8 mouse cellular contexts compared by ENCODE assay signal in genomic region chr5:117938182-117938581, GRCm38 (mm10). TPM values are rescaled to one million over a fixed set of nuclear protein-coding genes. Genes with fewer than 3 reads are reported as not detected.
A peak's percentile ranks its signal among the peaks of the same experiment; 100 is the strongest.
DNase-seq lines count a peak whose midpoint lies in the region; ATAC-seq and TF ChIP-seq lines count a peak whose summit lies in the region.

No protein-coding gene starts in this region.

- H3K4me3 ChIP-seq in MEL (ENCODE audit: control insufficient read depth in 1 of 2, insufficient read depth in 1 of 2, low read depth in 2 of 2, low read length in 2 of 2): peak overlapping the region; percentile 35 to 48
- H3K4me3 ChIP-seq in cortical plate, adult 2 months (ENCODE audit: insufficient read depth, low read length): no peak overlapping the region
- H3K4me3 ChIP-seq in intestine, embryonic 16.5 days (ENCODE audit: low read length): peak overlapping the region; percentile 41
- peak overlapping the region; percentile 23; the same call in 1 of the 2 replicates for H3K4me3 ChIP-seq in liver, embryonic 16.5 days (ENCODE audit: low read depth, low read length)
- peak overlapping the region; percentile 21; the same call in 1 of the 2 replicates for H3K4me3 ChIP-seq in neural tube, embryonic 11.5 days (ENCODE audit: low read depth, low read length)

- H3K36me3 ChIP-seq in MEL (ENCODE audit: control insufficient read depth in 1 of 2, insufficient read depth in 2 of 2, low read length in 2 of 2): no peaks in the 10 kb centered on the region
- no peaks in the 10 kb centered on the region for H3K36me3 ChIP-seq in intestine, embryonic 16.5 days (ENCODE audit: control insufficient read depth, insufficient read depth, low read length)
- H3K36me3 ChIP-seq in liver, embryonic 16.5 days (ENCODE audit: control insufficient read depth, insufficient read depth): no peaks in the 10 kb centered on the region
- no peaks in the 10 kb centered on the region for H3K36me3 ChIP-seq in neural tube, embryonic 11.5 days (ENCODE audit: control insufficient read depth, insufficient read depth, low read length)

- WGBS in intestine, embryonic 16.5 days: 16% methylated on average over 14 of the region's 14 CpGs
- WGBS in liver, embryonic 16.5 days (ENCODE audit: insufficient replicate concordance): 5% methylated on average over 14 of the region's 14 CpGs
- WGBS in neural tube, embryonic 11.5 days: 13% methylated on average over 14 of the region's 14 CpGs

- no peaks in the 10 kb centered on the region for H3K4me1 ChIP-seq in MEL (ENCODE audit: control insufficient read depth in 1 of 2, insufficient read depth in 2 of 2, low read length in 2 of 2)
- H3K4me1 ChIP-seq in cortical plate, adult 2 months (ENCODE audit: control insufficient read depth, insufficient read depth, low read length): no peaks in the 10 kb centered on the region
- H3K4me1 ChIP-seq in intestine, embryonic 16.5 days (ENCODE audit: control insufficient read depth, insufficient read depth, low read length): no peaks in the 10 kb centered on the region
- H3K4me1 ChIP-seq in liver, embryonic 16.5 days (ENCODE audit: control insufficient read depth, low read depth, low read length): no peaks in the 10 kb centered on the region
- H3K4me1 ChIP-seq in neural tube, embryonic 11.5 days (ENCODE audit: control insufficient read depth, insufficient read depth, low read length): no peaks in the 10 kb centered on the region

- peak overlapping the region; percentile 56 for H3K4me2 ChIP-seq in intestine, embryonic 16.5 days (ENCODE audit: low read depth, low read length)
- peak overlapping the region; percentile 45 for H3K4me2 ChIP-seq in liver, embryonic 16.5 days (ENCODE audit: low read depth, low read length)
- H3K4me2 ChIP-seq in neural tube, embryonic 11.5 days (ENCODE audit: low read depth): peak overlapping the region; percentile 38

- ATAC-seq in intestine, embryonic 16.5 days: peak; percentile 71
- peak; percentile 39; the same call in 1 of the 2 replicates for ATAC-seq in liver, embryonic 16.5 days (ENCODE audit: low read depth)
- no peak for ATAC-seq in neural tube, embryonic 11.5 days (ENCODE audit: insufficient read depth, low FRiP score, low TSS enrichment)

- no peaks in the 10 kb centered on the region for H3K9me3 ChIP-seq in MEL (replicated peaks; ENCODE audit: insufficient read depth, low read length)
- 0 out of 2 replicates have a peak, but pooled peaks cover 2% of the 10 kb centered on the region for H3K9me3 ChIP-seq in intestine, embryonic 16.5 days (ENCODE audit: control insufficient read depth, low read length)
- no peaks in the 10 kb centered on the region for H3K9me3 ChIP-seq in liver, embryonic 16.5 days (replicated peaks; ENCODE audit: control insufficient read depth, low read length)
- H3K9me3 ChIP-seq in neural tube, embryonic 11.5 days (ENCODE audit: control insufficient read depth, low read length): no peaks in the 10 kb centered on the region

- TF ChIP-seq CTCF in MEL (IDR thresholded peaks at IDR 0.05 in 2 of 3, conservative IDR thresholded peaks at IDR 0.05 in 1 of 3; ENCODE audit: control insufficient read depth in 1 of 3, insufficient read depth in 1 of 3, low read depth in 2 of 3, low read length in 3 of 3, poor library complexity in 1 of 3, severe bottlenecking in 1 of 3): peak; percentile 68 to 82 (median 82)
- peak; percentile 65 for TF ChIP-seq CTCF in cortical plate, adult 2 months (IDR thresholded peaks at IDR 0.05; ENCODE audit: extremely low read depth, insufficient read depth, low read length)

- H3K79me2 ChIP-seq in MEL (ENCODE audit: control insufficient read depth, insufficient read depth, low read length, poor library complexity): no peaks in the 10 kb centered on the region

- no peaks in the 10 kb centered on the region for H3K27me3 ChIP-seq in MEL (ENCODE audit: control insufficient read depth in 1 of 2, insufficient read depth in 2 of 2, low read length in 2 of 2)
- no peaks in the 10 kb centered on the region for H3K27me3 ChIP-seq in intestine, embryonic 16.5 days (replicated peaks; ENCODE audit: control insufficient read depth, insufficient read depth, low read length)
- H3K27me3 ChIP-seq in liver, embryonic 16.5 days (ENCODE audit: control insufficient read depth, insufficient read depth, low read depth, low read length): no peaks in the 10 kb centered on the region
- no peaks in the 10 kb centered on the region for H3K27me3 ChIP-seq in neural tube, embryonic 11.5 days (ENCODE audit: control insufficient read depth, insufficient read depth, low read length)

- TF ChIP-seq EP300 in MEL (IDR thresholded peaks at IDR 0.05; ENCODE audit: low read depth in 1 of 2, low read length in 2 of 2): no peak

- no peak for TF ChIP-seq POLR2A in MEL (IDR thresholded peaks at IDR 0.05; ENCODE audit: control insufficient read depth in 1 of 2, insufficient read depth in 1 of 2, low read depth in 1 of 2, low read length in 2 of 2, poor library complexity in 1 of 2)
- TF ChIP-seq POLR2A in cortical plate, adult 2 months (IDR thresholded peaks at IDR 0.05; ENCODE audit: extremely low read depth, insufficient read depth, low read length): no peak

- H3K27ac ChIP-seq in MEL (ENCODE audit: control insufficient read depth, low read depth, low read length): no peak overlapping the region
- no peak overlapping the region for H3K27ac ChIP-seq in cortical plate, adult 2 months (ENCODE audit: insufficient read depth, low read length)
- no peak overlapping the region for H3K27ac ChIP-seq in intestine, embryonic 16.5 days (ENCODE audit: low read length)
- H3K27ac ChIP-seq in liver, embryonic 16.5 days (ENCODE audit: low read length): no peak overlapping the region
- no peak overlapping the region for H3K27ac ChIP-seq in neural tube, embryonic 11.5 days (ENCODE audit: low read depth, low read length)

- DNase-seq in 3T3-L1 (ENCODE audit: low read depth, low spot score): peak; percentile 40
- peak; percentile 86 for DNase-seq in MEL (ENCODE audit: low read depth, low spot score)
- peak; percentile 27 to 56 for DNase-seq in gastrocnemius, postnatal 4 days (ENCODE audit: low spot score in 2 of 2)
- DNase-seq in neural tube, embryonic 11.5 days (ENCODE audit: low spot score): peak; percentile 82
- peak; percentile 75 for DNase-seq in thymus, postnatal 14 days

- H3K9ac ChIP-seq in MEL (ENCODE audit: control insufficient read depth, low read depth, low read length, poor library complexity, severe bottlenecking): peak overlapping the region; percentile 52
- no peak overlapping the region for H3K9ac ChIP-seq in intestine, embryonic 16.5 days (ENCODE audit: low read depth, low read length)
- H3K9ac ChIP-seq in liver, embryonic 16.5 days (ENCODE audit: low read depth, low read length): no peak overlapping the region
- H3K9ac ChIP-seq in neural tube, embryonic 11.5 days (ENCODE audit: low read length): no peak overlapping the region

- no peak for TF ChIP-seq RAD21 in MEL (IDR thresholded peaks at IDR 0.05; ENCODE audit: low read depth, low read length)

TF ChIP-seq in MEL, 35 proteins besides CTCF, POLR2A, EP300 and RAD21:
- TF ChIP-seq SMC3 (IDR thresholded peaks at IDR 0.05; ENCODE audit: low read depth, low read length) (peak; percentile 51), POLR2AphosphoS2 (IDR thresholded peaks at IDR 0.05; ENCODE audit: low read length) (no peak)
TF ChIP-seq in MEL: peak in this region for 1.

RNA-seq across cellular contexts. Expression of gene Fbxo21, which starts 38.3 kb away (rescaled TPM):
- total RNA-seq in MEL (2012; rRNA removed): 9.1 and 10.4 TPM in 2 replicates
- polyA plus RNA-seq in MEL (2012; ENCODE audit: insufficient read depth in 1 of 2, insufficient read length in 2 of 2, low read depth in 1 of 2, low replicate concordance in 2 of 2, missing spikeins in 1 of 2): 10 to 100 TPM in 1 of 2 experiments, not detected in 1; 20.5 TPM
- 90.4 and 92.1 TPM in 2 replicates for polyA plus RNA-seq in cortical plate, adult 2 months (2012; rRNA removed)
- total RNA-seq in gastrocnemius, postnatal 4 days (2021): 10 to 100 TPM; 32.6 to 35.3 TPM
- polyA plus RNA-seq in intestine, embryonic 16.5 days (2015; fragmentation: Nextera tagmentation; extraction: Ambion mirVana): 50.1 and 51.0 TPM in 2 replicates
- polyA plus RNA-seq in liver, embryonic 16.5 days (2015; fragmentation: Nextera tagmentation; extraction: Ambion mirVana): 16.5 and 18.2 TPM in 2 replicates
- polyA plus RNA-seq in neural tube, embryonic 11.5 days (2014; fragmentation: Nextera tagmentation; extraction: Ambion mirVana): 102 and 107 TPM in 2 replicates
